Mouse (Mus musculus) left cerebral cortex, postnatal 4 days (tissue): ENCODE results near the gene Abca13. TPM values are rescaled to one million over a fixed set of nuclear protein-coding genes. Genes with fewer than 3 reads are reported as not detected.
A peak's percentile ranks its signal among the peaks of the same experiment; 100 is the strongest.
"Not testable (repeated sequence)": the region's sequence is repeated elsewhere in the genome, so short reads cannot be mapped to it uniquely, and the experiment has no call there.

Experiments used
- DNase-seq: peaks from one replicate; pipeline ENCODE4 v3.0.0-alpha.2; 2022
- intact Hi-C: fragments of 180-260 bp; cut with DNase I; formaldehyde crosslinking; loops from one replicate; pipeline ENCODE4 v1.15.1; 2025
- total RNA-seq, 2 experiments: library from RNA; stranded (reverse); gene quantifications; 2 replicates each; pipeline ENCODE4 v1.2.3; 2021

The Abca13 gene
- total RNA-seq, 2 experiments from 2014 or later, result 0.10 to 0.30 TPM

- intact Hi-C loops, DNase-seq: not testable (repeated sequence)
These were observed 323.2 kb downstream of the Abca13 start for GRCm38 (mm10) chr11:9514966-9515365.

- intact Hi-C loops, result no loop called here
- DNase-seq, result no peak
These were observed 336.8 kb downstream of the Abca13 start for GRCm38 (mm10) chr11:9528556-9528955.

GRCm38 (mm10) chr11:9531715-9532114 lies 340.0 kb downstream of the Abca13 start:
- intact Hi-C loops, result no loop called here
- DNase-seq, result no peak

GRCm38 (mm10) chr11:9533189-9533588 lies 341.4 kb downstream of the Abca13 start:
- no peak for DNase-seq
- intact Hi-C loops, result no loop called here

- no peak for DNase-seq
- intact Hi-C loops, result no loop called here
These were observed 342.0 kb downstream of the Abca13 start for GRCm38 (mm10) chr11:9533658-9534202.

- DNase-seq, result peak; percentile 13
- intact Hi-C loops, result no loop called here
These were observed 345.1 kb downstream of the Abca13 start for GRCm38 (mm10) chr11:9536811-9537210.

GRCm38 (mm10) chr11:9538328-9538727 lies 346.6 kb downstream of the Abca13 start:
- DNase-seq, result no peak
- intact Hi-C loops, result no loop called here

- no peak for DNase-seq
- intact Hi-C loops, result no loop called here
These were observed 368.3 kb downstream of the Abca13 start for GRCm38 (mm10) chr11:9560026-9560425.

- DNase-seq, result no peak
- intact Hi-C loops, result no loop called here
These were observed 376.6 kb downstream of the Abca13 start for GRCm38 (mm10) chr11:9568302-9568701.

- intact Hi-C loops, result no loop called here
- DNase-seq, result no peak
These were observed 378.6 kb downstream of the Abca13 start for GRCm38 (mm10) chr11:9570319-9570718.

GRCm38 (mm10) chr11:9574894-9575293 lies 383.2 kb downstream of the Abca13 start:
- no peak for DNase-seq
- intact Hi-C loops, result no loop called here

- DNase-seq, result no peak
- intact Hi-C loops, result no loop called here
These were observed 400.1 kb downstream of the Abca13 start for GRCm38 (mm10) chr11:9591757-9592316.

- no peak for DNase-seq
- intact Hi-C loops, result no loop called here
These were observed 405.6 kb downstream of the Abca13 start for GRCm38 (mm10) chr11:9597299-9597698.

GRCm38 (mm10) chr11:9601096-9601495 lies 409.4 kb downstream of the Abca13 start:
- intact Hi-C loops, result no loop called here
- DNase-seq, result no peak

- intact Hi-C loops, result no loop called here
- DNase-seq, result no peak
These were observed 410.4 kb downstream of the Abca13 start for GRCm38 (mm10) chr11:9602137-9602536.

- no peak for DNase-seq
- intact Hi-C loops, result no loop called here
These were observed 416.5 kb downstream of the Abca13 start for GRCm38 (mm10) chr11:9608249-9608648.

GRCm38 (mm10) chr11:9609075-9609474 lies 417.3 kb downstream of the Abca13 start:
- intact Hi-C loops, result no loop called here
- DNase-seq, result no peak

- intact Hi-C loops, result no loop called here
- DNase-seq, result no peak
These were observed 424.4 kb downstream of the Abca13 start for GRCm38 (mm10) chr11:9616133-9616532.

- DNase-seq, result no peak
These were observed 424.9 kb downstream of the Abca13 start for GRCm38 (mm10) chr11:9616665-9617064.

GRCm38 (mm10) chr11:9619986-9620385 lies 428.2 kb downstream of the Abca13 start:
- intact Hi-C loops, result no loop called here
- no peak for DNase-seq

More at GRCm38 (mm10) chr11:9616665-9617064, 424.9 kb downstream of the Abca13 start:
- intact Hi-C loops, result no loop called here

- intact Hi-C loops, result no loop called here
- no peak for DNase-seq
These were observed 431.1 kb downstream of the Abca13 start for GRCm38 (mm10) chr11:9622888-9623287.

GRCm38 (mm10) chr11:9624753-9625152 lies 433.0 kb downstream of the Abca13 start:
- intact Hi-C loops, result no loop called here
- no peak for DNase-seq

- no peak for DNase-seq
- intact Hi-C loops, result no loop called here
These were observed 434.1 kb downstream of the Abca13 start for GRCm38 (mm10) chr11:9625812-9626211.
